Mouse (Mus musculus) MEL (cell line): ENCODE data around the gene Adgrf3.

Experiments
- CHD2 ChIP-seq: IDR thresholded peaks from 2 replicates; pipeline ENCODE4 v1.6.1; 2011; ENCODE audit warnings: low read length, improper control_type of control experiment
- MAX ChIP-seq: IDR thresholded peaks from 2 replicates; pipeline ENCODE4 v1.6.1; 2011; ENCODE audit warnings: low read length, improper control_type of control experiment
- POLR2A ChIP-seq, 2 experiments: IDR thresholded peaks; 2 replicates each; pipeline ENCODE4 v1.6.1; 2011 to 2012; ENCODE audit warnings: low read length in 2 of 2, mild to moderate bottlenecking in 2 of 2, control low read depth in 1 of 2, improper control_type of control experiment in 1 of 2, low read depth in 1 of 2, moderate library complexity in 1 of 2; ENCODE audit not compliant: control insufficient read depth in 1 of 2, insufficient read depth in 1 of 2, poor library complexity in 1 of 2
- USF2 ChIP-seq, 2 experiments: IDR thresholded peaks; 2 replicates each; pipeline ENCODE4 v1.6.1; 2011 to 2012; ENCODE audit warnings: improper control_type of control experiment in 2 of 2, low read length in 2 of 2, borderline replicate concordance in 1 of 2, inconsistent platforms in 1 of 2, low read depth in 1 of 2, mild to moderate bottlenecking in 1 of 2; ENCODE audit not compliant: insufficient read depth in 1 of 2
- ZC3H11A ChIP-seq: IDR thresholded peaks from 2 replicates; pipeline ENCODE4 v1.6.1; 2012; ENCODE audit warnings: low read depth, mild to moderate bottlenecking, inconsistent platforms, low read length, improper control_type of control experiment
- ZKSCAN1 ChIP-seq: IDR thresholded peaks from 2 replicates; pipeline ENCODE4 v1.6.1; 2012; ENCODE audit warnings: low read depth, mild to moderate bottlenecking, inconsistent platforms, low read length, improper control_type of control experiment, moderate library complexity
- ZMIZ1 ChIP-seq: IDR thresholded peaks from 2 replicates; pipeline ENCODE4 v1.6.1; 2012; ENCODE audit warnings: low read depth, mild to moderate bottlenecking, inconsistent platforms, low read length, improper control_type of control experiment, moderate library complexity

- TF ChIP-seq USF2 (IDR thresholded peaks at IDR 0.05; ENCODE audit: borderline replicate concordance in 1 of 2, insufficient read depth in 1 of 2, low read depth in 1 of 2, low read length in 2 of 2) (no peak), POLR2A (IDR thresholded peaks at IDR 0.05; ENCODE audit: control insufficient read depth in 1 of 2, insufficient read depth in 1 of 2, low read depth in 1 of 2, low read length in 2 of 2, poor library complexity in 1 of 2) (no peak), CHD2 (no peak), MAX (no peak), ZKSCAN1 (no peak), ZMIZ1 (no peak), ZC3H11A (peak; percentile 96)
Observed at GRCm38 (mm10) chr5:30214889-30215288, 9.4 kb upstream of the Adgrf3 start.
